Mouse (Mus musculus) ES-Bruce4 (cell line): Measurements from ENCODE around the gene Helz2.
"Not testable (repeated sequence)": the region's sequence is repeated elsewhere in the genome, so short reads cannot be mapped to it uniquely, and the experiment has no call there.

Experiments used
- CTCF ChIP-seq: IDR thresholded peaks from one replicate; pipeline ENCODE4 v1.8.1; 2011; ENCODE audit warnings: low read depth, low read length
- EP300 ChIP-seq: IDR thresholded peaks from 2 replicates; pipeline ENCODE4 v1.6.1; 2011; ENCODE audit warnings: low read depth, low read length; ENCODE audit not compliant: insufficient read depth
- POLR2A ChIP-seq: IDR thresholded peaks from one replicate; pipeline ENCODE4 v1.8.1; 2011; ENCODE audit warnings: low read length; ENCODE audit not compliant: insufficient read depth

GRCm38 (mm10) chr2:181287958-181288350 lies 46.1 kb upstream of the Helz2 start, which contains the start of gene Gmeb2:
- peak; percentile 72 for TF ChIP-seq POLR2A
- TF ChIP-seq CTCF, EP300: not testable (repeated sequence)
